Comparison of ENCODE assay signal across 8 mouse cellular contexts in genomic region chr1:105908029-105908876, GRCm38 (mm10).
A peak's percentile ranks its signal among the peaks of the same experiment; 100 is the strongest.
DNase-seq lines count a peak whose midpoint lies in the region; ATAC-seq and TF ChIP-seq lines count a peak whose summit lies in the region.

No protein-coding gene starts in this region.

- H3K27me3 ChIP-seq in hindbrain, embryonic 11.5 days (ENCODE audit: control insufficient read depth, insufficient read depth, low read length) = no peaks in the 10 kb centered on the region
- no peaks in the 10 kb centered on the region for H3K27me3 ChIP-seq in hindbrain, embryonic 12.5 days
- no peaks in the 10 kb centered on the region for H3K27me3 ChIP-seq in hindbrain, embryonic 16.5 days (replicated peaks; ENCODE audit: control insufficient read depth, insufficient read depth, low read length)
- H3K27me3 ChIP-seq in limb, embryonic 14.5 days (ENCODE audit: control insufficient read depth, insufficient read depth, low read length) = no peaks in the 10 kb centered on the region

- no peaks in the 10 kb centered on the region for H3K9me3 ChIP-seq in hindbrain, embryonic 11.5 days (ENCODE audit: control insufficient read depth, low read length)
- no peaks in the 10 kb centered on the region for H3K9me3 ChIP-seq in hindbrain, embryonic 12.5 days (replicated peaks)
- H3K9me3 ChIP-seq in hindbrain, embryonic 16.5 days (ENCODE audit: control insufficient read depth, low read length) = no peaks in the 10 kb centered on the region
- H3K9me3 ChIP-seq in limb, embryonic 14.5 days (ENCODE audit: control insufficient read depth, low read length) = no peaks in the 10 kb centered on the region

- no peak overlapping the region for H3K27ac ChIP-seq in hindbrain, embryonic 11.5 days (ENCODE audit: low read depth, low read length)
- no peak overlapping the region for H3K27ac ChIP-seq in hindbrain, embryonic 12.5 days
- peak overlapping the region; percentile 34; the same call in 1 of the 2 replicates for H3K27ac ChIP-seq in hindbrain, embryonic 16.5 days (ENCODE audit: low read depth, low read length)
- no peak overlapping the region for H3K27ac ChIP-seq in limb, embryonic 14.5 days (replicated peaks; ENCODE audit: low read depth, low read length)

- no peaks in the 10 kb centered on the region for H3K36me3 ChIP-seq in hindbrain, embryonic 11.5 days (ENCODE audit: control insufficient read depth, insufficient read depth, low read length)
- no peaks in the 10 kb centered on the region for H3K36me3 ChIP-seq in hindbrain, embryonic 12.5 days
- no peaks in the 10 kb centered on the region for H3K36me3 ChIP-seq in hindbrain, embryonic 16.5 days (ENCODE audit: control insufficient read depth, insufficient read depth, low read length)
- H3K36me3 ChIP-seq in limb, embryonic 14.5 days (ENCODE audit: control insufficient read depth, insufficient read depth, low read length) = no peaks in the 10 kb centered on the region

- WGBS in hindbrain, embryonic 11.5 days = 41% methylated on average over 15 of the region's 15 CpGs
- 48% methylated on average over 15 of the region's 15 CpGs for WGBS in hindbrain, embryonic 12.5 days
- WGBS in hindbrain, embryonic 16.5 days = 33% methylated on average over 15 of the region's 15 CpGs
- 13% methylated on average over 15 of the region's 15 CpGs for WGBS in limb, embryonic 14.5 days

- no peak overlapping the region for H3K9ac ChIP-seq in hindbrain, embryonic 11.5 days (ENCODE audit: low read depth, low read length)
- H3K9ac ChIP-seq in hindbrain, embryonic 12.5 days = no peak overlapping the region
- no peak overlapping the region for H3K9ac ChIP-seq in hindbrain, embryonic 16.5 days (ENCODE audit: low read depth, low read length)
- no peak overlapping the region; the same call in 1 of the 2 replicates for H3K9ac ChIP-seq in limb, embryonic 14.5 days (ENCODE audit: low read depth, low read length, severe bottlenecking)

- peak; percentile 54; the same call in 1 of the 2 replicates for ATAC-seq in hindbrain, embryonic 11.5 days (ENCODE audit: low FRiP score)
- ATAC-seq in hindbrain, embryonic 12.5 days (ENCODE audit: low FRiP score) = no peak; the same call in 1 of the 2 replicates
- ATAC-seq in hindbrain, embryonic 16.5 days = peak; percentile 74
- peak; percentile 68 for ATAC-seq in limb, embryonic 14.5 days (ENCODE audit: low FRiP score, low read depth)
- ATAC-seq in erythroid progenitor cell, adult 5-6 weeks (replicated peaks; ENCODE audit: low FRiP score, poor library complexity, severe bottlenecking) = no peak

- no peaks in the 10 kb centered on the region for H3K4me1 ChIP-seq in hindbrain, embryonic 11.5 days (replicated peaks; ENCODE audit: control insufficient read depth, insufficient read depth, low read length)
- H3K4me1 ChIP-seq in hindbrain, embryonic 12.5 days = peaks cover 8% of the 10 kb centered on the region; the same call in 1 of the 2 replicates
- H3K4me1 ChIP-seq in hindbrain, embryonic 16.5 days (ENCODE audit: control insufficient read depth, insufficient read depth, low read depth, low read length) = peaks cover 9% of the 10 kb centered on the region
- H3K4me1 ChIP-seq in limb, embryonic 14.5 days (ENCODE audit: control insufficient read depth, insufficient read depth, low read length) = peaks cover 4% of the 10 kb centered on the region; the same call in 1 of the 2 replicates

- no peak for DNase-seq in hindbrain, embryonic 11.5 days (ENCODE audit: low spot score)
- DNase-seq in cerebellum, adult 18-20 months = peak; percentile 49 to 55
- peak; percentile 49 for DNase-seq in limb, embryonic 14.5 days (ENCODE audit: low spot score)
- DNase-seq in right cerebral cortex, adult 18-20 months = peak; percentile 30
- DNase-seq in thymus, adult 18-20 months = no peak

- no peak overlapping the region for H3K4me2 ChIP-seq in hindbrain, embryonic 11.5 days (replicated peaks; ENCODE audit: low read depth, low read length)
- H3K4me2 ChIP-seq in hindbrain, embryonic 12.5 days (replicated peaks) = no peak overlapping the region
- H3K4me2 ChIP-seq in hindbrain, embryonic 16.5 days (ENCODE audit: low read length) = peak overlapping the region; percentile 12; the same call in 1 of the 2 replicates
- H3K4me2 ChIP-seq in limb, embryonic 14.5 days (replicated peaks; ENCODE audit: low read depth, low read length, severe bottlenecking) = no peak overlapping the region

- no peak overlapping the region for H3K4me3 ChIP-seq in hindbrain, embryonic 11.5 days (ENCODE audit: low read depth, low read length)
- H3K4me3 ChIP-seq in hindbrain, embryonic 12.5 days = no peak overlapping the region
- H3K4me3 ChIP-seq in hindbrain, embryonic 16.5 days (ENCODE audit: low read length) = no peak overlapping the region
- no peak overlapping the region for H3K4me3 ChIP-seq in limb, embryonic 14.5 days (replicated peaks; ENCODE audit: low read length)

- no peak for TF ChIP-seq POLR2A in limb, embryonic 14.5 days (IDR thresholded peaks at IDR 0.05; ENCODE audit: borderline replicate concordance, extremely low read depth, insufficient read depth, insufficient read length)

Comparison
In these comparisons a context has a peak if more than half of its experiments do, and no peak if none do; other contexts are left out.
1. ATAC-seq: peak in hindbrain, embryonic 11.5 days (single experiment), hindbrain, embryonic 16.5 days (single experiment) and limb, embryonic 14.5 days (single experiment); none in hindbrain, embryonic 12.5 days (single experiment) and erythroid progenitor cell, adult 5-6 weeks (single experiment).
2. DNase-seq: peak in cerebellum, adult 18-20 months (2 of 2), limb, embryonic 14.5 days (single experiment) and right cerebral cortex, adult 18-20 months (single experiment); none in hindbrain, embryonic 11.5 days (single experiment) and thymus, adult 18-20 months (0 of 2).